Mouse (Mus musculus): ENCODE results near the gene Syngr4.
"Not testable (repeated sequence)": the region's sequence is repeated elsewhere in the genome, so short reads cannot be mapped to it uniquely, and the experiment has no call there.

Gene Syngr4

GRCm38 (mm10) chr7:45915011-45915410, 18.5 kb upstream of the Syngr4 start:
- DNase-seq = no peak

GRCm38 (mm10) chr7:45914067-45914466, 17.6 kb upstream of the Syngr4 start:
- no peak for DNase-seq

- no peak for DNase-seq
These were observed 12.6 kb upstream of the Syngr4 start for GRCm38 (mm10) chr7:45909145-45909544.

GRCm38 (mm10) chr7:45908384-45908783, 11.9 kb upstream of the Syngr4 start:
- DNase-seq = no peak

- no peak for DNase-seq
These were observed 10.1 kb upstream of the Syngr4 start for GRCm38 (mm10) chr7:45906622-45907021.

GRCm38 (mm10) chr7:45902481-45903002, 6.0 kb upstream of the Syngr4 start:
- no peak for DNase-seq

GRCm38 (mm10) chr7:45901562-45901961, 5.0 kb upstream of the Syngr4 start:
- no peak for DNase-seq

- DNase-seq = peak; percentile 52
These were observed 1.6 kb upstream of the Syngr4 start for GRCm38 (mm10) chr7:45898125-45898524.

- DNase-seq = peak; percentile 62
These were observed 794 bp upstream of the Syngr4 start for GRCm38 (mm10) chr7:45897258-45897757.

GRCm38 (mm10) chr7:45895931-45896516, 490 bp downstream of the Syngr4 start:
- DNase-seq = no peak

- no peak for DNase-seq
These were observed 3.9 kb downstream of the Syngr4 start for GRCm38 (mm10) chr7:45892651-45893050.

- no peak for DNase-seq
These were observed 9.3 kb downstream of the Syngr4 start for GRCm38 (mm10) chr7:45887246-45887645.

- no peak for DNase-seq
These were observed 15.5 kb downstream of the Syngr4 start for GRCm38 (mm10) chr7:45881011-45881410.

GRCm38 (mm10) chr7:45880531-45880930, 16.0 kb downstream of the Syngr4 start:
- no peak for DNase-seq

GRCm38 (mm10) chr7:45878278-45878677, 18.2 kb downstream of the Syngr4 start, which contains the start of gene Grin2d:
Gene Grin2d, minus strand, starts transcription at chr7:45878378.
- DNase-seq = not testable (repeated sequence)

- no peak for DNase-seq
These were observed 19.6 kb downstream of the Syngr4 start for GRCm38 (mm10) chr7:45876895-45877294.

GRCm38 (mm10) chr7:45873061-45873947, 23.2 kb downstream of the Syngr4 start:
- peak; percentile 75 for DNase-seq

- peak; percentile 95 for DNase-seq
These were observed 23.9 kb downstream of the Syngr4 start, which contains the start of gene Kdelr1 for GRCm38 (mm10) chr7:45872624-45873023. Gene Kdelr1, plus strand, starts transcription at chr7:45872772.

GRCm38 (mm10) chr7:45870282-45871058, 26.0 kb downstream of the Syngr4 start:
- DNase-seq = peak; percentile 48

GRCm38 (mm10) chr7:45869787-45870186, 26.7 kb downstream of the Syngr4 start:
- DNase-seq = no peak

- no peak for DNase-seq
These were observed 27.3 kb downstream of the Syngr4 start for GRCm38 (mm10) chr7:45869107-45869670.

GRCm38 (mm10) chr7:45867871-45868270, 28.6 kb downstream of the Syngr4 start:
- DNase-seq = no peak

Data from thymus, postnatal 4 days (tissue).